Mouse (Mus musculus) heart, embryonic 12.5 days (tissue): ENCODE data around the gene Synpr. TPM values are rescaled to one million over a fixed set of nuclear protein-coding genes. Genes with fewer than 3 reads are reported as not detected.

Source experiments
- ATAC-seq: fragments of 200-750 bp; cut with Nextera tagmentation; 2 replicates; pipeline ENCODE4 v1.8.0; 2017; ENCODE audit warnings: moderate TSS enrichment, moderate library complexity; ENCODE audit not compliant: insufficient number of reproducible peaks, low FRiP score
- H3K27ac ChIP-seq: fragments of 300-500 bp; sonication (generic); 2 replicates; pipeline ENCODE4 v1.5.1; 2016; ENCODE audit warnings: mild to moderate bottlenecking, moderate library complexity; ENCODE audit not compliant: poor library complexity, severe bottlenecking
- H3K27me3 ChIP-seq: fragments of 300-500 bp; sonication (generic); replicated peaks from 2 replicates; pipeline ENCODE4 v1.6.1; 2016; ENCODE audit warnings: mild to moderate bottlenecking, moderate library complexity
- H3K36me3 ChIP-seq: fragments of 300-500 bp; sonication (generic); 2 replicates; pipeline ENCODE4 v1.6.1; 2016; ENCODE audit warnings: mild to moderate bottlenecking, moderate library complexity
- H3K4me1 ChIP-seq: fragments of 300-500 bp; sonication (generic); replicated peaks from 2 replicates; pipeline ENCODE4 v1.6.1; 2016; ENCODE audit warnings: mild to moderate bottlenecking
- H3K4me2 ChIP-seq: fragments of 300-500 bp; sonication (generic); 2 replicates; pipeline ENCODE4 v1.6.1; 2016; ENCODE audit warnings: mild to moderate bottlenecking, moderate library complexity
- H3K4me3 ChIP-seq: fragments of 300-500 bp; sonication (generic); 2 replicates; pipeline ENCODE4 v1.5.1; 2016; ENCODE audit warnings: mild to moderate bottlenecking
- H3K9ac ChIP-seq: fragments of 300-500 bp; sonication (generic); 2 replicates; pipeline ENCODE4 v1.6.1; 2016; ENCODE audit warnings: mild to moderate bottlenecking, moderate library complexity
- H3K9me3 ChIP-seq: fragments of 300-500 bp; sonication (generic); replicated peaks from 2 replicates; pipeline ENCODE4 v1.6.1; 2016; ENCODE audit warnings: mild to moderate bottlenecking, moderate library complexity
- WGBS: fragments of 180-500 bp; shearing (Covaris S2); methylation state at CpG from one replicate; pipeline ENCODE4 v1.1.7; 2016; 5-methylcytosine and 5-hydroxymethylcytosine counted together
- polyA plus RNA-seq: library from polyadenylated mRNA; unstranded; fragments of >200 nt; fragmentation: Nextera tagmentation; extraction: Ambion mirVana; gene quantifications from 2 replicates; pipeline ENCODE4 v1.2.1, GENCODE M21; 2016

The Synpr gene
- polyA plus RNA-seq, 1 experiment from 2014 or later: 0.64 TPM

- Histone ChIP-seq H3K27me3 (no peaks in the 10 kb centered on the region), H3K4me1 (no peaks in the 10 kb centered on the region), H3K4me3 (no peak overlapping the region), H3K36me3 (no peaks in the 10 kb centered on the region), H3K9me3 (no peaks in the 10 kb centered on the region), H3K27ac (no peak overlapping the region), H3K9ac (no peak overlapping the region), H3K4me2 (no peak overlapping the region)
- ATAC-seq: no peak
- WGBS: 56% methylated on average over 1 of the region's 1 CpGs
These were observed 269.2 kb downstream of the Synpr start for GRCm38 (mm10) chr14:13553616-13554370.

- no peaks in the 10 kb centered on the region for H3K36me3 ChIP-seq
- no peak overlapping the region for H3K4me2 ChIP-seq
- H3K9me3 ChIP-seq: no peaks in the 10 kb centered on the region
- WGBS: 74% methylated on average over 4 of the region's 4 CpGs
- ATAC-seq: no peak
- no peak overlapping the region for H3K9ac ChIP-seq
- no peaks in the 10 kb centered on the region for H3K27me3 ChIP-seq
- no peaks in the 10 kb centered on the region for H3K4me1 ChIP-seq
- no peak overlapping the region for H3K27ac ChIP-seq
- no peak overlapping the region for H3K4me3 ChIP-seq
These were observed 270.1 kb downstream of the Synpr start for GRCm38 (mm10) chr14:13554631-13555030.

GRCm38 (mm10) chr14:13558117-13558516 is 273.5 kb downstream of the Synpr start:
- H3K4me1 ChIP-seq: no peaks in the 10 kb centered on the region
- 79% methylated on average over 2 of the region's 2 CpGs for WGBS
- H3K9me3 ChIP-seq: no peaks in the 10 kb centered on the region
- no peak overlapping the region for H3K4me3 ChIP-seq
- H3K4me2 ChIP-seq: no peak overlapping the region
- ATAC-seq: no peak
- H3K9ac ChIP-seq: no peak overlapping the region
- H3K27ac ChIP-seq: no peak overlapping the region
- H3K36me3 ChIP-seq: no peaks in the 10 kb centered on the region
- H3K27me3 ChIP-seq: no peaks in the 10 kb centered on the region

GRCm38 (mm10) chr14:13567250-13567649 is 282.7 kb downstream of the Synpr start:
- 60% methylated on average over 1 of the region's 1 CpGs for WGBS
- H3K9ac ChIP-seq: no peak overlapping the region
- ATAC-seq: no peak

GRCm38 (mm10) chr14:13567996-13568395 is 283.4 kb downstream of the Synpr start:
- 64% methylated on average over 2 of the region's 2 CpGs for WGBS

More at GRCm38 (mm10) chr14:13567250-13567649, 282.7 kb downstream of the Synpr start:
- no peaks in the 10 kb centered on the region for H3K4me1 ChIP-seq
- H3K27me3 ChIP-seq: no peaks in the 10 kb centered on the region
- no peaks in the 10 kb centered on the region for H3K36me3 ChIP-seq
- H3K4me2 ChIP-seq: no peak overlapping the region
- no peaks in the 10 kb centered on the region for H3K9me3 ChIP-seq
- no peak overlapping the region for H3K27ac ChIP-seq
- no peak overlapping the region for H3K4me3 ChIP-seq

GRCm38 (mm10) chr14:13571941-13572340 is 287.4 kb downstream of the Synpr start:
- Histone ChIP-seq H3K9me3 (no peaks in the 10 kb centered on the region), H3K9ac (no peak overlapping the region), H3K4me1 (no peaks in the 10 kb centered on the region), H3K4me2 (no peak overlapping the region), H3K4me3 (no peak overlapping the region), H3K27ac (no peak overlapping the region), H3K27me3 (no peaks in the 10 kb centered on the region), H3K36me3 (no peaks in the 10 kb centered on the region)
- ATAC-seq: no peak

More at GRCm38 (mm10) chr14:13567996-13568395, 283.4 kb downstream of the Synpr start:
- Histone ChIP-seq H3K27me3 (no peaks in the 10 kb centered on the region), H3K36me3 (no peaks in the 10 kb centered on the region), H3K9me3 (no peaks in the 10 kb centered on the region), H3K4me1 (no peaks in the 10 kb centered on the region), H3K9ac (no peak overlapping the region), H3K4me3 (no peak overlapping the region), H3K27ac (no peak overlapping the region), H3K4me2 (no peak overlapping the region)
- ATAC-seq: no peak

GRCm38 (mm10) chr14:13572530-13572929 is 287.9 kb downstream of the Synpr start:
- no peak overlapping the region for H3K4me2 ChIP-seq
- no peak overlapping the region for H3K9ac ChIP-seq
- no peak overlapping the region for H3K27ac ChIP-seq
- no peak for ATAC-seq
- H3K27me3 ChIP-seq: no peaks in the 10 kb centered on the region
- WGBS: 38% methylated on average over 1 of the region's 1 CpGs
- no peaks in the 10 kb centered on the region for H3K36me3 ChIP-seq
- H3K4me1 ChIP-seq: no peaks in the 10 kb centered on the region
- H3K9me3 ChIP-seq: no peaks in the 10 kb centered on the region
- H3K4me3 ChIP-seq: no peak overlapping the region

- H3K9ac ChIP-seq: no peak overlapping the region
- no peak for ATAC-seq
- no peak overlapping the region for H3K27ac ChIP-seq
- no peak overlapping the region for H3K4me3 ChIP-seq
- WGBS: 65% methylated on average over 2 of the region's 2 CpGs
- H3K4me2 ChIP-seq: no peak overlapping the region
- H3K36me3 ChIP-seq: no peaks in the 10 kb centered on the region
- no peaks in the 10 kb centered on the region for H3K27me3 ChIP-seq
- no peaks in the 10 kb centered on the region for H3K9me3 ChIP-seq
- no peaks in the 10 kb centered on the region for H3K4me1 ChIP-seq
These were observed 293.5 kb downstream of the Synpr start for GRCm38 (mm10) chr14:13578101-13578500.

- Histone ChIP-seq H3K9ac (no peak overlapping the region), H3K36me3 (no peaks in the 10 kb centered on the region), H3K4me2 (no peak overlapping the region), H3K9me3 (no peaks in the 10 kb centered on the region), H3K4me3 (no peak overlapping the region), H3K27ac (no peak overlapping the region), H3K27me3 (no peaks in the 10 kb centered on the region), H3K4me1 (no peaks in the 10 kb centered on the region)
- ATAC-seq: no peak
- WGBS: 53% methylated on average over 1 of the region's 1 CpGs
These were observed 294.2 kb downstream of the Synpr start for GRCm38 (mm10) chr14:13578744-13579143.

- no peak overlapping the region for H3K27ac ChIP-seq
- H3K36me3 ChIP-seq: no peaks in the 10 kb centered on the region
- no peak overlapping the region for H3K4me3 ChIP-seq
- no peaks in the 10 kb centered on the region for H3K4me1 ChIP-seq
- H3K27me3 ChIP-seq: no peaks in the 10 kb centered on the region
- ATAC-seq: no peak
- no peaks in the 10 kb centered on the region for H3K9me3 ChIP-seq
- no peak overlapping the region for H3K4me2 ChIP-seq
- 81% methylated on average over 2 of the region's 2 CpGs for WGBS
- H3K9ac ChIP-seq: no peak overlapping the region
These were observed 308.9 kb downstream of the Synpr start for GRCm38 (mm10) chr14:13593321-13593940.

GRCm38 (mm10) chr14:13596251-13596650 is 311.7 kb downstream of the Synpr start:
- Histone ChIP-seq H3K4me1 (no peaks in the 10 kb centered on the region), H3K9ac (no peak overlapping the region), H3K27ac (no peak overlapping the region), H3K4me3 (no peak overlapping the region), H3K36me3 (no peaks in the 10 kb centered on the region), H3K4me2 (no peak overlapping the region), H3K27me3 (no peaks in the 10 kb centered on the region), H3K9me3 (no peaks in the 10 kb centered on the region)
- WGBS: 59% methylated on average over 6 of the region's 6 CpGs
- ATAC-seq: no peak
